Mouse (Mus musculus) small intestine, adult 2 months (tissue): ENCODE results near the gene Pzp. TPM values are rescaled to one million over a fixed set of nuclear protein-coding genes. Genes with fewer than 3 reads are reported as not detected.

Experiments
- H3K27ac ChIP-seq: fragments of 200-500 bp; 2 replicates; pipeline ENCODE4 v1.5.1; 2012; ENCODE audit warnings: low read depth, low read length, control low read depth, inconsistent platforms; ENCODE audit not compliant: insufficient read depth
- H3K27me3 ChIP-seq: fragments of 200-500 bp; 2 replicates; pipeline ENCODE4 v1.6.1; 2012; ENCODE audit warnings: mild to moderate bottlenecking, moderate library complexity, low read length, inconsistent platforms; ENCODE audit not compliant: control insufficient read depth, insufficient read depth
- H3K36me3 ChIP-seq: fragments of 200-500 bp; 2 replicates; pipeline ENCODE4 v1.6.1; 2012; ENCODE audit warnings: mild to moderate bottlenecking, low read length, control low read depth, inconsistent platforms; ENCODE audit not compliant: control insufficient read depth, insufficient read depth
- H3K4me1 ChIP-seq: fragments of 200-500 bp; 2 replicates; pipeline ENCODE4 v1.6.1; 2012; ENCODE audit warnings: low read length, inconsistent platforms, mixed read lengths; ENCODE audit not compliant: control insufficient read depth, insufficient read depth, insufficient read length
- H3K4me3 ChIP-seq: fragments of 200-500 bp; 2 replicates; pipeline ENCODE4 v1.5.1; 2012; ENCODE audit warnings: low read depth, mild to moderate bottlenecking, control low read depth, inconsistent platforms, low read length, moderate library complexity
- CTCF ChIP-seq: fragments of 200-500 bp; IDR thresholded peaks from 2 replicates; pipeline ENCODE4 v1.5.1; 2012; ENCODE audit warnings: low read depth, mild to moderate bottlenecking, control low read depth, inconsistent platforms, low read length, moderate library complexity, mixed read lengths; ENCODE audit not compliant: insufficient replicate concordance, insufficient read length; ENCODE audit errors: extremely low read depth
- POLR2A ChIP-seq: fragments of 200-500 bp; IDR thresholded peaks from 2 replicates; pipeline ENCODE4 v1.6.1; 2012; ENCODE audit warnings: low read depth, mild to moderate bottlenecking, control low read depth, inconsistent platforms, low read length, moderate library complexity
- WGBS: fragments of 180-500 bp; shearing (Covaris S2); methylation state at CpG from one replicate; pipeline ENCODE4 v1.1.7; 2018; 5-methylcytosine and 5-hydroxymethylcytosine counted together
- polyA plus RNA-seq: library from polyadenylated mRNA; depleted of rRNA; stranded (reverse); fragments of >200 nt; gene quantifications from 2 replicates; pipeline ENCODE4 v1.2.3, GENCODE M21; 2012

Pzp gene
- polyA plus RNA-seq, 1 experiment, result not detected

- no peaks in the 10 kb centered on the region for H3K27me3 ChIP-seq
- no peak overlapping the region for H3K27ac ChIP-seq
- no peak overlapping the region for H3K4me3 ChIP-seq
- 86% methylated on average over 7 of the region's 7 CpGs for WGBS
- H3K4me1 ChIP-seq, result no peaks in the 10 kb centered on the region
- H3K36me3 ChIP-seq, result no peaks in the 10 kb centered on the region
- TF ChIP-seq CTCF (no peak), POLR2A (no peak)
These were observed 7.4 kb downstream of the Pzp start for GRCm38 (mm10) chr6:128519159-128519558.

- Histone ChIP-seq H3K4me1 (no peaks in the 10 kb centered on the region), H3K27me3 (no peaks in the 10 kb centered on the region), H3K4me3 (no peak overlapping the region), H3K27ac (no peak overlapping the region), H3K36me3 (no peaks in the 10 kb centered on the region)
- 80% methylated on average over 2 of the region's 2 CpGs for WGBS
- TF ChIP-seq CTCF, result no peak
- no peak for TF ChIP-seq POLR2A
These were observed 20.8 kb downstream of the Pzp start for GRCm38 (mm10) chr6:128505676-128506236.

- Histone ChIP-seq H3K27me3 (no peaks in the 10 kb centered on the region), H3K36me3 (no peaks in the 10 kb centered on the region), H3K4me3 (no peak overlapping the region), H3K4me1 (no peaks in the 10 kb centered on the region), H3K27ac (no peak overlapping the region)
- 71% methylated on average over 5 of the region's 5 CpGs for WGBS
- TF ChIP-seq POLR2A (no peak), CTCF (no peak)
These were observed 21.8 kb downstream of the Pzp start for GRCm38 (mm10) chr6:128504743-128505142.

GRCm38 (mm10) chr6:128495346-128495745 lies 31.2 kb downstream of the Pzp start:
- WGBS, result 68% methylated on average over 1 of the region's 1 CpGs
- Histone ChIP-seq H3K4me3 (no peak overlapping the region), H3K27me3 (no peaks in the 10 kb centered on the region), H3K36me3 (no peaks in the 10 kb centered on the region), H3K4me1 (no peaks in the 10 kb centered on the region), H3K27ac (no peak overlapping the region)
- TF ChIP-seq CTCF, result no peak
- TF ChIP-seq POLR2A, result no peak

- no peaks in the 10 kb centered on the region for H3K4me1 ChIP-seq
- no peak overlapping the region for H3K4me3 ChIP-seq
- TF ChIP-seq CTCF, result no peak
- TF ChIP-seq POLR2A, result no peak
- H3K27me3 ChIP-seq, result no peaks in the 10 kb centered on the region
- H3K27ac ChIP-seq, result no peak overlapping the region
- 64% methylated on average over 15 of the region's 15 CpGs for WGBS
- H3K36me3 ChIP-seq, result no peaks in the 10 kb centered on the region
These were observed 31.7 kb downstream of the Pzp start for GRCm38 (mm10) chr6:128494646-128495331.

GRCm38 (mm10) chr6:128491916-128492315 lies 34.6 kb downstream of the Pzp start:
- Histone ChIP-seq H3K4me1 (no peaks in the 10 kb centered on the region), H3K27me3 (no peaks in the 10 kb centered on the region), H3K36me3 (no peaks in the 10 kb centered on the region), H3K27ac (no peak overlapping the region), H3K4me3 (no peak overlapping the region)
- WGBS, result 81% methylated on average over 4 of the region's 4 CpGs
- no peak for TF ChIP-seq POLR2A
- TF ChIP-seq CTCF, result no peak

GRCm38 (mm10) chr6:128490141-128490540 lies 36.4 kb downstream of the Pzp start:
- Histone ChIP-seq H3K4me1 (no peaks in the 10 kb centered on the region), H3K4me3 (no peak overlapping the region), H3K36me3 (no peaks in the 10 kb centered on the region), H3K27me3 (no peaks in the 10 kb centered on the region), H3K27ac (no peak overlapping the region)
- TF ChIP-seq CTCF (no peak), POLR2A (no peak)
- WGBS, result 96% methylated on average over 10 of the region's 10 CpGs
